Mouse (Mus musculus): ENCODE results near the gene Olfr1342. TPM values are rescaled to one million over a fixed set of nuclear protein-coding genes. Genes with fewer than 3 reads are reported as not detected.

The Olfr1342 gene
- polyA plus RNA-seq (2017; shearing (Covaris generic)), result not detected

GRCm38 (mm10) chr4:118692412-118692973 lies at the start of gene Olfr1342:
Gene Olfr1342, minus strand, starts transcription at chr4:118692756.

DNA sequence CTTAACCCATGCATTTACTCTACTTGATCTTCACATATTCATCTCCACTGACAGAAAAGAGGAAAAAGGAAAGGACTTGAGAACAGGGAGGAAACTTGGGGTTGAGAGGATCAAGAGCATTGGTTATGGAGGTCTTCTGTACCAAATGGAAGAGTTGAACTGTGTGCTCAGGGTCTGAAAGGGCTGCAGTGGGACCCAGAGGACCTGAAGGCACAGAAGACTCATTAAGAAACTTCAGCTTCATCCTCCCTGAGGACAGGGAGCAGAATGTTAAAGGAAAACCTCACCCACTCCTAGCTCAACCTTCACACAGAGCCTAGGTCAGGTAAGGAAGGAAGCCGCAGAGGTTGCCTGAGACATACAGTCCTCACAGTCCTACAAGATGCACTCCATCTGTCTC lies 39.3 kb upstream of the Olfr1342 start, which contains the start of gene Olfr1339:
Gene Olfr1339 (plus strand): TSS at position 301 of the 400 bp plus-strand sequence.

GRCm38 (mm10) chr4:118719838-118720237 lies 27.3 kb upstream of the Olfr1342 start, which contains the start of gene Olfr1340:
Gene Olfr1340, plus strand, starts transcription at chr4:118720138.

GRCm38 (mm10) chr4:118703223-118703622 lies 10.7 kb upstream of the Olfr1342 start, which contains the start of gene Olfr1341:
Gene Olfr1341, plus strand, starts transcription at chr4:118703523.

GRCm38 (mm10) chr4:118658652-118659051 lies 33.9 kb downstream of the Olfr1342 start, which contains the start of gene Olfr62:
Gene Olfr62, plus strand, starts transcription at chr4:118658952.

Other genes with a start within 250 kb of the Olfr1342 start
- 0.12 TPM for gene Mpl, start 235.2 kb downstream of the Olfr1342 start, polyA plus RNA-seq (2017; shearing (Covaris generic))
- not detected for gene Tie1, start 202.7 kb downstream of the Olfr1342 start, polyA plus RNA-seq (2017; shearing (Covaris generic))
- gene 2610528J11Rik, start 165.8 kb downstream of the Olfr1342 start, polyA plus RNA-seq (2017; shearing (Covaris generic)), result not detected
- not detected for gene Tmem125, start 148.7 kb downstream of the Olfr1342 start, polyA plus RNA-seq (2017; shearing (Covaris generic))
- gene Cfap57, start 72.0 kb downstream of the Olfr1342 start, polyA plus RNA-seq (2017; shearing (Covaris generic)), result not detected
- 113 TPM for gene Ebna1bp2, start 72.0 kb downstream of the Olfr1342 start, polyA plus RNA-seq (2017; shearing (Covaris generic))
- not detected for gene Olfr62, start 33.8 kb downstream of the Olfr1342 start, polyA plus RNA-seq (2017; shearing (Covaris generic))
- gene Olfr1341, start 10.8 kb upstream of the Olfr1342 start, polyA plus RNA-seq (2017; shearing (Covaris generic)), result 0.10 TPM
- gene Olfr1340, start 27.4 kb upstream of the Olfr1342 start, polyA plus RNA-seq (2017; shearing (Covaris generic)), result not detected
- gene Olfr1339, start 39.4 kb upstream of the Olfr1342 start, polyA plus RNA-seq (2017; shearing (Covaris generic)), result not detected
- not detected for gene Olfr1338, start 66.0 kb upstream of the Olfr1342 start, polyA plus RNA-seq (2017; shearing (Covaris generic))
- gene Olfr1337, start 89.8 kb upstream of the Olfr1342 start, polyA plus RNA-seq (2017; shearing (Covaris generic)), result not detected
- gene Olfr1335, start 117.2 kb upstream of the Olfr1342 start, polyA plus RNA-seq (2017; shearing (Covaris generic)), result not detected
- not detected for gene Olfr1333, start 143.5 kb upstream of the Olfr1342 start, polyA plus RNA-seq (2017; shearing (Covaris generic))
- 0.32 TPM for gene Olfr1331, start 171.9 kb upstream of the Olfr1342 start, polyA plus RNA-seq (2017; shearing (Covaris generic))
- 0.07 TPM for gene Olfr1330, start 195.8 kb upstream of the Olfr1342 start, polyA plus RNA-seq (2017; shearing (Covaris generic))
- gene Olfr1329, start 224.7 kb upstream of the Olfr1342 start, polyA plus RNA-seq (2017; shearing (Covaris generic)), result not detected
- gene Olfr1328, start 245.9 kb upstream of the Olfr1342 start, polyA plus RNA-seq (2017; shearing (Covaris generic)), result not detected